Mouse (Mus musculus) NIH3T3 (cell line): ENCODE results near the gene Olfr250.
"Not testable (repeated sequence)": the region's sequence is repeated elsewhere in the genome, so short reads cannot be mapped to it uniquely, and the experiment has no call there.

Source experiments
- DNase-seq: peaks from one replicate; pipeline ENCODE4 v3.0.0-alpha.2; 2012; ENCODE audit warnings: low read depth

Gene Olfr250

GRCm38 (mm10) chr9:38366596-38366995 is at the start of gene Olfr250:
Olfr250 (plus strand) TSS chr9:38366896.
- no peak for DNase-seq

GRCm38 (mm10) chr9:38328760-38329159 is 37.9 kb upstream of the Olfr250 start, which contains the start of gene Olfr25:
Olfr25 (plus strand) TSS chr9:38329060.
- DNase-seq, result no peak

- no peak for DNase-seq
Observed at GRCm38 (mm10) chr9:38348111-38348510, 18.6 kb upstream of the Olfr250 start, which contains the start of gene Olfr898. Olfr898 (plus strand) TSS chr9:38348411.

- no peak for DNase-seq
Observed at GRCm38 (mm10) chr9:38376786-38377185, 10.1 kb downstream of the Olfr250 start, which contains the start of gene Olfr251. Olfr251 (plus strand) TSS chr9:38377086.

- no peak for DNase-seq
Observed at GRCm38 (mm10) chr9:38401398-38401797, 34.7 kb downstream of the Olfr250 start, which contains the start of gene Olfr147. Olfr147 (plus strand) TSS chr9:38401698.

- DNase-seq, result not testable (repeated sequence)
Observed at GRCm38 (mm10) chr9:38407502-38407901, 40.8 kb downstream of the Olfr250 start.

GRCm38 (mm10) chr9:38413502-38413901 is 46.8 kb downstream of the Olfr250 start:
- DNase-seq, result not testable (repeated sequence)
